Mouse (Mus musculus): ENCODE data around the gene Ccdc152. TPM values are rescaled to one million over a fixed set of nuclear protein-coding genes. Genes with fewer than 3 reads are reported as not detected.

The Ccdc152 gene
- polyA plus RNA-seq, 1 experiment: 0.45 TPM

- Histone ChIP-seq H3K9ac (ENCODE audit: low read depth, poor library complexity, severe bottlenecking) (no peak overlapping the region), H3K9me3 (replicated peaks; ENCODE audit: control insufficient read depth, insufficient read depth, low read length, poor library complexity, severe bottlenecking) (no peaks in the 10 kb centered on the region), H3K36me3 (ENCODE audit: control insufficient read depth, insufficient read depth, low read length, poor library complexity, severe bottlenecking) (no peaks in the 10 kb centered on the region), H3K27ac (ENCODE audit: insufficient read depth, low read length) (no peak overlapping the region), H3K4me3 (ENCODE audit: low read depth, low read length) (no peak overlapping the region), H3K27me3 (ENCODE audit: control insufficient read depth, insufficient read depth, low read length, poor library complexity, severe bottlenecking) (no peaks in the 10 kb centered on the region), H3K4me1 (ENCODE audit: control insufficient read depth, insufficient read depth, low read length) (no peaks in the 10 kb centered on the region)
- no peak for TF ChIP-seq CTCF (IDR thresholded peaks at IDR 0.05; ENCODE audit: low read depth, low read length)
- TF ChIP-seq EP300 (IDR thresholded peaks at IDR 0.05; ENCODE audit: insufficient read depth, low read depth, low read length): no peak
- no peak for TF ChIP-seq POLR2A (IDR thresholded peaks at IDR 0.05; ENCODE audit: insufficient read depth, low read length)
Measured at GRCm38 (mm10) chr15:3293477-3293876, 9.8 kb downstream of the Ccdc152 start.

- no peak for TF ChIP-seq CTCF (IDR thresholded peaks at IDR 0.05; ENCODE audit: low read depth, low read length)
Measured at GRCm38 (mm10) chr15:3290435-3290834, 12.9 kb downstream of the Ccdc152 start.

GRCm38 (mm10) chr15:3286032-3286431 is 17.3 kb downstream of the Ccdc152 start:
- Histone ChIP-seq H3K27me3 (ENCODE audit: control insufficient read depth, insufficient read depth, low read length, poor library complexity, severe bottlenecking) (no peaks in the 10 kb centered on the region), H3K9me3 (replicated peaks; ENCODE audit: control insufficient read depth, insufficient read depth, low read length, poor library complexity, severe bottlenecking) (no peaks in the 10 kb centered on the region), H3K4me1 (ENCODE audit: control insufficient read depth, insufficient read depth, low read length) (no peaks in the 10 kb centered on the region), H3K9ac (ENCODE audit: low read depth, poor library complexity, severe bottlenecking) (no peak overlapping the region), H3K4me3 (ENCODE audit: low read depth, low read length) (no peak overlapping the region), H3K27ac (ENCODE audit: insufficient read depth, low read length) (no peak overlapping the region), H3K36me3 (ENCODE audit: control insufficient read depth, insufficient read depth, low read length, poor library complexity, severe bottlenecking) (no peaks in the 10 kb centered on the region)
- TF ChIP-seq CTCF (IDR thresholded peaks at IDR 0.05; ENCODE audit: low read depth, low read length) (no peak), EP300 (IDR thresholded peaks at IDR 0.05; ENCODE audit: insufficient read depth, low read depth, low read length) (no peak)

More at GRCm38 (mm10) chr15:3290435-3290834, 12.9 kb downstream of the Ccdc152 start:
- Histone ChIP-seq H3K36me3 (ENCODE audit: control insufficient read depth, insufficient read depth, low read length, poor library complexity, severe bottlenecking) (no peaks in the 10 kb centered on the region), H3K4me3 (ENCODE audit: low read depth, low read length) (no peak overlapping the region), H3K27ac (ENCODE audit: insufficient read depth, low read length) (no peak overlapping the region), H3K9ac (ENCODE audit: low read depth, poor library complexity, severe bottlenecking) (no peak overlapping the region), H3K27me3 (ENCODE audit: control insufficient read depth, insufficient read depth, low read length, poor library complexity, severe bottlenecking) (no peaks in the 10 kb centered on the region), H3K4me1 (ENCODE audit: control insufficient read depth, insufficient read depth, low read length) (no peaks in the 10 kb centered on the region), H3K9me3 (replicated peaks; ENCODE audit: control insufficient read depth, insufficient read depth, low read length, poor library complexity, severe bottlenecking) (no peaks in the 10 kb centered on the region)

- Histone ChIP-seq H3K4me1 (ENCODE audit: control insufficient read depth, insufficient read depth, low read length) (no peaks in the 10 kb centered on the region), H3K27ac (ENCODE audit: insufficient read depth, low read length) (no peak overlapping the region), H3K9ac (ENCODE audit: low read depth, poor library complexity, severe bottlenecking) (no peak overlapping the region), H3K36me3 (ENCODE audit: control insufficient read depth, insufficient read depth, low read length, poor library complexity, severe bottlenecking) (no peaks in the 10 kb centered on the region), H3K9me3 (replicated peaks; ENCODE audit: control insufficient read depth, insufficient read depth, low read length, poor library complexity, severe bottlenecking) (no peaks in the 10 kb centered on the region), H3K4me3 (ENCODE audit: low read depth, low read length) (no peak overlapping the region), H3K27me3 (ENCODE audit: control insufficient read depth, insufficient read depth, low read length, poor library complexity, severe bottlenecking) (no peaks in the 10 kb centered on the region)
- TF ChIP-seq POLR2A (IDR thresholded peaks at IDR 0.05; ENCODE audit: insufficient read depth, low read length): no peak
- TF ChIP-seq EP300 (IDR thresholded peaks at IDR 0.05; ENCODE audit: insufficient read depth, low read depth, low read length): no peak
- no peak for TF ChIP-seq CTCF (IDR thresholded peaks at IDR 0.05; ENCODE audit: low read depth, low read length)
Measured at GRCm38 (mm10) chr15:3281737-3282136, 21.6 kb downstream of the Ccdc152 start.

- H3K4me3 ChIP-seq (ENCODE audit: low read depth, low read length): no peak overlapping the region
- H3K27me3 ChIP-seq (ENCODE audit: control insufficient read depth, insufficient read depth, low read length, poor library complexity, severe bottlenecking): no peaks in the 10 kb centered on the region
- TF ChIP-seq EP300 (IDR thresholded peaks at IDR 0.05; ENCODE audit: insufficient read depth, low read depth, low read length) (no peak), POLR2A (IDR thresholded peaks at IDR 0.05; ENCODE audit: insufficient read depth, low read length) (no peak), CTCF (IDR thresholded peaks at IDR 0.05; ENCODE audit: low read depth, low read length) (no peak)
- no peak overlapping the region for H3K27ac ChIP-seq (ENCODE audit: insufficient read depth, low read length)
- H3K9ac ChIP-seq (ENCODE audit: low read depth, poor library complexity, severe bottlenecking): no peak overlapping the region
- H3K36me3 ChIP-seq (ENCODE audit: control insufficient read depth, insufficient read depth, low read length, poor library complexity, severe bottlenecking): no peaks in the 10 kb centered on the region
- H3K4me1 ChIP-seq (ENCODE audit: control insufficient read depth, insufficient read depth, low read length): no peaks in the 10 kb centered on the region
- no peaks in the 10 kb centered on the region for H3K9me3 ChIP-seq (replicated peaks; ENCODE audit: control insufficient read depth, insufficient read depth, low read length, poor library complexity, severe bottlenecking)
Measured at GRCm38 (mm10) chr15:3281216-3281615, 22.1 kb downstream of the Ccdc152 start.

GRCm38 (mm10) chr15:3279242-3279641 is 24.1 kb downstream of the Ccdc152 start:
- Histone ChIP-seq H3K36me3 (ENCODE audit: control insufficient read depth, insufficient read depth, low read length, poor library complexity, severe bottlenecking) (no peaks in the 10 kb centered on the region), H3K4me1 (ENCODE audit: control insufficient read depth, insufficient read depth, low read length) (no peaks in the 10 kb centered on the region), H3K4me3 (ENCODE audit: low read depth, low read length) (no peak overlapping the region), H3K9me3 (replicated peaks; ENCODE audit: control insufficient read depth, insufficient read depth, low read length, poor library complexity, severe bottlenecking) (no peaks in the 10 kb centered on the region), H3K27ac (ENCODE audit: insufficient read depth, low read length) (no peak overlapping the region), H3K9ac (ENCODE audit: low read depth, poor library complexity, severe bottlenecking) (no peak overlapping the region), H3K27me3 (ENCODE audit: control insufficient read depth, insufficient read depth, low read length, poor library complexity, severe bottlenecking) (no peaks in the 10 kb centered on the region)
- TF ChIP-seq EP300 (IDR thresholded peaks at IDR 0.05; ENCODE audit: insufficient read depth, low read depth, low read length) (no peak), CTCF (IDR thresholded peaks at IDR 0.05; ENCODE audit: low read depth, low read length) (no peak), POLR2A (IDR thresholded peaks at IDR 0.05; ENCODE audit: insufficient read depth, low read length) (no peak)
